Mouse (Mus musculus) lung, postnatal 0 days (tissue): ENCODE measurements at regions not wholly inside any gene's neighbourhood (a gene's known extent, or its start where the extent isn't known, plus 50 kb on each side); places are given as distances from the start of the nearest gene placed in this dataset.

Experiments
- CTCF ChIP-seq: IDR thresholded peaks from 2 replicates; pipeline ENCODE4 v1.5.1; 2016; ENCODE audit warnings: antibody characterized with exemption, mild to moderate bottlenecking
- EP300 ChIP-seq: IDR thresholded peaks from 2 replicates; pipeline ENCODE4 v1.6.1; 2016; ENCODE audit warnings: antibody characterized with exemption, mild to moderate bottlenecking, control low read depth

DNA sequence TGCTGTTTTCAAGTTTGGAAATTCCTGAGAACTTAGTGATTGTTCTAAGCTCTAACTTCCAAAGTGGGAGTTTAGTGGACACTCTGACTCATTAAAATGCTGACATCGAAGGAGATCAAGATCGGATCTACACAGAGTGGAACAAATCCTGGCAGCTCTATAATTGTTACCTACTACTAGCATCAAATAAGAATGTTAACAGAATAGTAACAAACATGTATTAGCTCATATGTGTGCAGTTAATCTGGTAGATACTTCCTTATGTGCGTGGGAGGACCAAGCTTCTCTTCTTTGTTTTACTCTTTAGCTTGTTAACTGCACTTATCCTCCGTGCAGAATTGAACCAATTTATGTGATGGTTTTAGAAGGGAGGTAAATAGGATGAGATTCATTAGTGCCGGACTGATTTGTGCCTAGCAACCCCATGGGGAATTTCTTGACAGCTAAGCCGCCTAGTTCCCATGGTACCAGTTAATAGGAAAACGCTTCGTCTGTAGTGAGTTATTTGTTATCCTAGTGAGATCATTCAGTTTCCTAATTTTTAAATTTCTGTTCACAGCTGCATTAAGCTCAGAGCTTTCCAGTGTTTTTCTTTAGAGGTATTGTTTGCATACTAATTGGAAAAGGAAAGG is 193.1 kb downstream of the Arl6ip6 start:
- TF ChIP-seq CTCF (no peak), EP300 (no peak)
